Mouse (Mus musculus) limb, embryonic 10.5 days (tissue): ENCODE data around the gene Smyd2. TPM values are rescaled to one million over a fixed set of nuclear protein-coding genes. Genes with fewer than 3 reads are reported as not detected.
A peak's percentile ranks its signal among the peaks of the same experiment; 100 is the strongest.

Source experiments
- DNase-seq: peaks from one replicate; pipeline ENCODE4 v3.0.0-alpha.2; 2017; ENCODE audit warnings: low spot score
- H3K27ac ChIP-seq: fragments of 300-500 bp; sonication (generic); 2 replicates; pipeline ENCODE4 v1.5.1; 2016; ENCODE audit warnings: mild to moderate bottlenecking
- H3K27me3 ChIP-seq: fragments of 300-500 bp; sonication (generic); 2 replicates; pipeline ENCODE4 v1.6.1; 2016; ENCODE audit warnings: low read depth, mild to moderate bottlenecking; ENCODE audit not compliant: poor library complexity, severe bottlenecking
- H3K36me3 ChIP-seq: fragments of 300-500 bp; sonication (generic); 2 replicates; pipeline ENCODE4 v1.6.1; 2016; ENCODE audit warnings: mild to moderate bottlenecking, moderate library complexity
- H3K4me1 ChIP-seq: fragments of 300-500 bp; sonication (generic); 2 replicates; pipeline ENCODE4 v1.6.1; 2016
- H3K4me3 ChIP-seq: fragments of 300-500 bp; sonication (generic); 2 replicates; pipeline ENCODE4 v1.5.1; 2016; ENCODE audit warnings: mild to moderate bottlenecking, moderate library complexity
- H3K9me3 ChIP-seq: fragments of 300-500 bp; sonication (generic); replicated peaks from 2 replicates; pipeline ENCODE4 v1.6.1; 2016; ENCODE audit warnings: mild to moderate bottlenecking
- WGBS: fragments of 180-500 bp; shearing (Covaris S2); methylation state at CpG from one replicate; pipeline ENCODE4 v1.1.7; 2016; 5-methylcytosine and 5-hydroxymethylcytosine counted together
- polyA plus RNA-seq: library from polyadenylated mRNA; unstranded; fragments of >200 nt; fragmentation: Nextera tagmentation; extraction: Ambion mirVana; gene quantifications from 2 replicates; pipeline ENCODE4 v1.2.1, GENCODE M21; 2016

Smyd2 gene
- polyA plus RNA-seq, 1 experiment from 2014 or later = 79.5 TPM

- H3K27me3 ChIP-seq = no peaks in the 10 kb centered on the region
- WGBS = 94% methylated on average over 15 of the region's 15 CpGs
- H3K4me3 ChIP-seq = no peak overlapping the region
- H3K9me3 ChIP-seq = no peaks in the 10 kb centered on the region
- peaks cover 32% of the 10 kb centered on the region for H3K36me3 ChIP-seq
- DNase-seq = no peak
- H3K27ac ChIP-seq = no peak overlapping the region
- peaks cover 15% of the 10 kb centered on the region for H3K4me1 ChIP-seq
Measured at GRCm38 (mm10) chr1:189864846-189865560, 57.2 kb downstream of the Smyd2 start.

- DNase-seq = no peak
- no peak overlapping the region for H3K4me3 ChIP-seq
- peaks cover 27% of the 10 kb centered on the region for H3K36me3 ChIP-seq
- H3K27ac ChIP-seq = no peak overlapping the region
- 84% methylated on average over 9 of the region's 9 CpGs for WGBS
- peaks cover 15% of the 10 kb centered on the region for H3K4me1 ChIP-seq
- H3K9me3 ChIP-seq = no peaks in the 10 kb centered on the region
- H3K27me3 ChIP-seq = no peaks in the 10 kb centered on the region
Measured at GRCm38 (mm10) chr1:189864301-189864700, 57.9 kb downstream of the Smyd2 start.

- no peak for DNase-seq
- no peaks in the 10 kb centered on the region for H3K27me3 ChIP-seq
- H3K4me1 ChIP-seq = peaks cover 15% of the 10 kb centered on the region
- no peak overlapping the region for H3K4me3 ChIP-seq
- peaks cover 26% of the 10 kb centered on the region for H3K36me3 ChIP-seq
- 99% methylated on average over 3 of the region's 3 CpGs for WGBS
- no peak overlapping the region for H3K27ac ChIP-seq
- no peaks in the 10 kb centered on the region for H3K9me3 ChIP-seq
Measured at GRCm38 (mm10) chr1:189863727-189864126, 58.4 kb downstream of the Smyd2 start.

GRCm38 (mm10) chr1:189860942-189861315 is 61.2 kb downstream of the Smyd2 start:
- H3K27me3 ChIP-seq = no peaks in the 10 kb centered on the region
- H3K4me1 ChIP-seq = 0 out of 2 replicates have a peak, but pooled peaks cover 5% of the 10 kb centered on the region
- no peaks in the 10 kb centered on the region for H3K9me3 ChIP-seq
- DNase-seq = no peak
- no peak overlapping the region for H3K4me3 ChIP-seq
- H3K27ac ChIP-seq = 0 out of 2 replicates have a peak overlapping the region, but pooled peaks have one; percentile 3
- H3K36me3 ChIP-seq = peaks cover 39% of the 10 kb centered on the region
- WGBS = 91% methylated on average over 12 of the region's 12 CpGs

GRCm38 (mm10) chr1:189860112-189860941 is 61.8 kb downstream of the Smyd2 start:
- H3K4me3 ChIP-seq = no peak overlapping the region
- H3K36me3 ChIP-seq = peaks cover 32% of the 10 kb centered on the region
- H3K27ac ChIP-seq = no peak overlapping the region
- no peak for DNase-seq
- H3K27me3 ChIP-seq = no peaks in the 10 kb centered on the region
- WGBS = 91% methylated on average over 17 of the region's 17 CpGs
- H3K9me3 ChIP-seq = no peaks in the 10 kb centered on the region
- 0 out of 2 replicates have a peak, but pooled peaks cover 5% of the 10 kb centered on the region for H3K4me1 ChIP-seq

GRCm38 (mm10) chr1:189858377-189858776 is 63.8 kb downstream of the Smyd2 start:
- Histone ChIP-seq H3K4me1 (0 out of 2 replicates have a peak, but pooled peaks cover 5% of the 10 kb centered on the region), H3K36me3 (peaks cover 29% of the 10 kb centered on the region)
- 94% methylated on average over 6 of the region's 6 CpGs for WGBS

GRCm38 (mm10) chr1:189855739-189856138 is 66.4 kb downstream of the Smyd2 start:
- DNase-seq = no peak
- no peak overlapping the region for H3K27ac ChIP-seq
- peaks cover 14% of the 10 kb centered on the region for H3K4me1 ChIP-seq
- peaks cover 41% of the 10 kb centered on the region for H3K36me3 ChIP-seq
- no peaks in the 10 kb centered on the region for H3K27me3 ChIP-seq
- WGBS = 94% methylated on average over 5 of the region's 5 CpGs
- no peaks in the 10 kb centered on the region for H3K9me3 ChIP-seq
- no peak overlapping the region for H3K4me3 ChIP-seq

More at GRCm38 (mm10) chr1:189858377-189858776, 63.8 kb downstream of the Smyd2 start:
- DNase-seq = no peak
- Histone ChIP-seq H3K9me3 (no peaks in the 10 kb centered on the region), H3K27me3 (no peaks in the 10 kb centered on the region), H3K27ac (no peak overlapping the region), H3K4me3 (no peak overlapping the region)

GRCm38 (mm10) chr1:189854646-189855045 is 67.5 kb downstream of the Smyd2 start:
- H3K27ac ChIP-seq = no peak overlapping the region; the same call in 1 of the 2 replicates
- H3K27me3 ChIP-seq = no peaks in the 10 kb centered on the region
- DNase-seq = no peak
- no peak overlapping the region for H3K4me3 ChIP-seq
- 92% methylated on average over 13 of the region's 13 CpGs for WGBS
- no peaks in the 10 kb centered on the region for H3K9me3 ChIP-seq
- peaks cover 13% of the 10 kb centered on the region for H3K4me1 ChIP-seq
- H3K36me3 ChIP-seq = peaks cover 45% of the 10 kb centered on the region

- peaks cover 13% of the 10 kb centered on the region for H3K4me1 ChIP-seq
- H3K27me3 ChIP-seq = no peaks in the 10 kb centered on the region
- H3K9me3 ChIP-seq = no peaks in the 10 kb centered on the region
- WGBS = 55% methylated on average over 7 of the region's 7 CpGs
- peaks cover 44% of the 10 kb centered on the region for H3K36me3 ChIP-seq
- peak overlapping the region; percentile 31 for H3K27ac ChIP-seq
- no peak for DNase-seq
- no peak overlapping the region for H3K4me3 ChIP-seq
Measured at GRCm38 (mm10) chr1:189852456-189852855, 69.7 kb downstream of the Smyd2 start.

- no peak overlapping the region for H3K4me3 ChIP-seq
- WGBS = 78% methylated on average over 5 of the region's 5 CpGs
- no peak for DNase-seq
- H3K4me1 ChIP-seq = peaks cover 13% of the 10 kb centered on the region
- no peaks in the 10 kb centered on the region for H3K27me3 ChIP-seq
- no peaks in the 10 kb centered on the region for H3K9me3 ChIP-seq
- peaks cover 46% of the 10 kb centered on the region for H3K36me3 ChIP-seq
- no peak overlapping the region for H3K27ac ChIP-seq
Measured at GRCm38 (mm10) chr1:189852051-189852450, 70.1 kb downstream of the Smyd2 start.

GRCm38 (mm10) chr1:189849550-189849949 is 72.6 kb downstream of the Smyd2 start:
- no peaks in the 10 kb centered on the region for H3K27me3 ChIP-seq
- H3K9me3 ChIP-seq = no peaks in the 10 kb centered on the region
- no peak overlapping the region for H3K27ac ChIP-seq
- WGBS = 88% methylated on average over 11 of the region's 11 CpGs
- no peak overlapping the region for H3K4me3 ChIP-seq
- peaks cover 26% of the 10 kb centered on the region for H3K4me1 ChIP-seq
- H3K36me3 ChIP-seq = peaks cover 44% of the 10 kb centered on the region
- no peak for DNase-seq

GRCm38 (mm10) chr1:189846319-189846718 is 75.8 kb downstream of the Smyd2 start:
- 88% methylated on average over 2 of the region's 2 CpGs for WGBS
- DNase-seq = no peak
- H3K9me3 ChIP-seq = no peaks in the 10 kb centered on the region
- H3K4me1 ChIP-seq = peaks cover 13% of the 10 kb centered on the region
- peak overlapping the region; percentile 67 for H3K27ac ChIP-seq
- H3K4me3 ChIP-seq = no peak overlapping the region
- peaks cover 44% of the 10 kb centered on the region for H3K36me3 ChIP-seq
- no peaks in the 10 kb centered on the region for H3K27me3 ChIP-seq

GRCm38 (mm10) chr1:189834166-189834565 is 88.0 kb downstream of the Smyd2 start:
- DNase-seq = no peak
- Histone ChIP-seq H3K36me3 (0 out of 2 replicates have a peak, but pooled peaks cover 3% of the 10 kb centered on the region), H3K4me3 (no peak overlapping the region), H3K27ac (no peak overlapping the region; the same call in 1 of the 2 replicates), H3K4me1 (peaks cover 34% of the 10 kb centered on the region), H3K9me3 (no peaks in the 10 kb centered on the region), H3K27me3 (no peaks in the 10 kb centered on the region)
- 62% methylated on average over 13 of the region's 13 CpGs for WGBS
